Mouse (Mus musculus): ENCODE data around the gene Cep63. TPM values are rescaled to one million over a fixed set of nuclear protein-coding genes. Genes with fewer than 3 reads are reported as not detected.

The Cep63 gene
- total RNA-seq (2022), result 10 to 100 TPM; 33.8 to 46.8 (median 43.5) TPM

DNA sequence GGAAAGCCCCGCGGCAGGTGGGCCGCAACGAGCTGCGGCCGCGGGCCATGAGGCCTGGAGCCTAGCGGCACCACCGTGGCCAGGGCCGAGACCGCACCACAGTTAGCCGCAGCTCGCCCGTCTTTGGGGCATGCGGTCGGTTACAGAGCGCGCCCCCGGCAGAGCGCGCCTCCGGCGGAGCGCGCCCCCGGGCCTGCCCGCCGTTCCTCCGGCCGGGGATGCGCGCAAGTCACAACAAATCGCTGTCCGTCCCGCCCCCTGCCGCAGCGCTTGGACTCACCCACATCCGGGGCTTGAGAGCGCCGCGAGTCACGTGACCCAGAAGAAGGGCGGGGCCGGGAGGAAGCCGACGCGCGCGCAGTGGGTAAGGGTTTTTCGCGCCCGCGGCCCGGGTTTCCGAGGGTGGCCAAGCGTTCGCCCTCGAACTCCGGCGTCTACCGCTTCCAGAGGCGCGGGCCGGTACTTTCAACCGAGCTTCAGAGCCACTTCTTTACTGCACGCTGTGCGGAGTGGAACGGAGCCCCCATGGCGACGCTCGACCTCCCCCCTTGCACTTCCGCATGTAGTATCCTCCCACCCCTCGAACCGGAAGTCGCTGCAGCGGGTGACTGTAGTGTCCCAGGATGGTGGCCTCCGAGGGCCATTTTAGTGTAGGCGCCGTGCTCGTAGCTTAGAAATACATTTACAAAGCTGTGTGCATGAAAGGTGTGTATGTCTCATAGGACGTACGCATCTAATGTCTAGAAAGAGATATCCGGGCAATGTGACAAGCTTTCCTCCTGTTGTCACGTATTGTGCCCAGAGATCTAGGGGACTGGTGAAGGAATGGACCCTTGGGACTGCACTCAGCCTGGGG, at the start of gene Cep63, which contains the start of gene Anapc13:
Cep63 (minus strand) TSS at position 552 of the 856 bp plus-strand sequence.
Anapc13 (plus strand) TSS at position 314 of the 856 bp plus-strand sequence.
- peak; percentile 95 for DNase-seq

DNA sequence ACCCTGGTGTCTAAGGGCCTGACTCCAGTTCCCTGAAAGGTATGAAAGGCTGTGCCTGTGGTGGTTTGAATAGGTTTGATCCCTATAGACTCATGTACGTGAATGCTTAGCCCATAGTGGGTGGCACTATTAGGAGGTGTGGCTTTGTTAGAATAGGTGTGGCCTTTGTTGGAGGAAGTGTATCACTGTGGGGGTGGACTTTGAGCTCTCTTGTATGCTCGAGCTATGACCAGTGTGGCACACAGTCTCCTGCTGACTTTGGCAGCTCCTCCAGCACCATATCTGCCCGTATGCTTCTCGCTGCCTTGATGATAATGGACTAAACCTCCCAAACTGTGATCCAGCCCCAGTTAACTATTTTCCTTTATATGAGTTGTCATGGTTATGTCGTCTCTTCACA, 49.6 kb upstream of the Cep63 start:
- no peak for DNase-seq

DNA sequence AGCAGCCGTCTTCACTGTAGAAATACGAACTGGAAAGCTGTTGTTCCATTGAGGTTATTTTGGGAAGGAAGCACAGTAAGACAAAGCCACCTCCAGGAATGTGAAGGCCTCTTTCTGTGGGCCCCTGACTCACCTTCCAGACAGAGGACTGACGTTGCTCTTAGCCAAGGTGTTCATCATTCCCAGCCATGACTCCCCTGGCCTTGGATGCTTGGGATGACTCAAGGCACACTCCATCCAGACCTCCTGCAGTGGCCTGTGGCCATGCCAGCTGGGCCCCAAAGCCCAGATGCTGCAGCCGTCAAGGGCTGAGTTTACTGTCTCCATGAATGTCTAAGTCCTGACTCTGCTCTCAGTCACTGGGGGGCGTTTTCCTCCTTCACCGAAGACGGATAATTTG, 47.0 kb upstream of the Cep63 start:
- peak; percentile 49 for DNase-seq

DNA sequence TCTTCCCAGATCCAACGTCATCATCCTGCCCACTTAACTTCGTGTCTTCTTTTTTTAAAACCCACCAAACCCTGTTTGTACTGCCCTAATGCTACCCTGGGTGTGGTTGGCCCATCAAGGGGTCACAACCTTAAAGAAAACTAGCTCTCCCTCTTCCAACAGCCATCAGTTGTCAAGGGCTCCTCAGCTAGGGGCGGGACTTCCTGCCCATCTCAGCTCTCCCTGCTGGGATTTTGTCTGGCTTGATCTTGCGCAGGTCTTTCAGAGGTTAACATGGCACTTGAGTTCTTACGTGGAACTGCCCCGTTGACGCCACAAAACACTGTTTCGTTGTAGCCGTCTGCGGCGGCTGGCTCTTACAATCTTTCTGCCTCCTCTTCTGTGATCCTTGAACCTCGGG, 42.6 kb upstream of the Cep63 start:
- DNase-seq, result no peak

DNA sequence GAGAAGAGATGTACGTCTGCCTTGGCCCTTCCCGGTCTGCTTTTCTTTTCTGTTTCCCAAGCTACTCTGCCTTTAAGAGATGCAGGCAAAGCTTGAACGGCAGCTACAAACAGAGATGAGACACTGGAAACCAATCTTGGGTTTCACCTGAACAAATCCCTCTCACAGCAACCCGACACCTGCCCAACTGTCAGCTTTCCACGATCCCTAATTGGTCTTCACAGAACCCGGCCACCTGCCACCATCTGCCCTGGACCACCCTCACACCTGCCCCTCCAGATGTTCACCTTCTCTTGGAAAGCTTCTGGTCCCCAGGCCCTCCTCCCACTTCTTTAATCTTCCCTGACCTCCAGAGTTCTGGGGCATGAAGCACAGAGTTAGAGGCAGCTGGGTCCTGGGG, 41.8 kb upstream of the Cep63 start:
- no peak for DNase-seq

DNA sequence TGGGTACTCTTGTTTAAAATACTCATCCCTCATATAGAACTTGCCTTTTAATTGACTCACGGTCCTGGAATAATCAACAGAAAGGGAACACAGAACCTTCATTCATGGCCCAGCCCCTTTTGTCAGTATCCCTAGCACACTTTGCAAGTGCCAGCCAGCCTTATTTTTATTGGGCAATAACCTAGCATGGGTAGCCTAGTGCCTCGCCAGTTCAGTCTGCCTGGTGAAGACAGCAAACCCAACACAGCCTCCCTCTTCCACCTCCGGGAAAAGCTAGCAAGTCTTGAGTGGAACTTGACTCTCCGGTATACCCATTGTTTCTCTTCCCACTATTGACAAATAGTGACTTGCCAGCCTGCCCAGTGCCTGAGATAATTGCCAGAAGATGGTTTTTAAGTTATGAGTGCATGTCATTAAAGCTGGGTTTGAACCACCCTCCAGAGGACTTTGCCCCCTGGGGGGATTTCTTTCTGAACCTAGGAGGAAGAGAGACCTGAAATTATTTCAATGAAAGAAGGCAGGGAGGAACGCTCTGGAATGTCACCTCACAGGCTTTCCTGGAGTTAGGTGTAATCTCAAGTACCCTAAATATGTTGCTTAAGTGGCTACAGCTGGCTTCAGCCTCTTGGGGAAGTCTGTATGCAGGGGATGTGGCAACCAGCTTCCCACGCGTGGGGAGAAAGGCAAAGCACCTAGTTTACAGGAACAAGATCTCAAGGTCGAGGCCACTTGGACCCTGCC, 30.2 kb upstream of the Cep63 start:
- no peak for DNase-seq

DNA sequence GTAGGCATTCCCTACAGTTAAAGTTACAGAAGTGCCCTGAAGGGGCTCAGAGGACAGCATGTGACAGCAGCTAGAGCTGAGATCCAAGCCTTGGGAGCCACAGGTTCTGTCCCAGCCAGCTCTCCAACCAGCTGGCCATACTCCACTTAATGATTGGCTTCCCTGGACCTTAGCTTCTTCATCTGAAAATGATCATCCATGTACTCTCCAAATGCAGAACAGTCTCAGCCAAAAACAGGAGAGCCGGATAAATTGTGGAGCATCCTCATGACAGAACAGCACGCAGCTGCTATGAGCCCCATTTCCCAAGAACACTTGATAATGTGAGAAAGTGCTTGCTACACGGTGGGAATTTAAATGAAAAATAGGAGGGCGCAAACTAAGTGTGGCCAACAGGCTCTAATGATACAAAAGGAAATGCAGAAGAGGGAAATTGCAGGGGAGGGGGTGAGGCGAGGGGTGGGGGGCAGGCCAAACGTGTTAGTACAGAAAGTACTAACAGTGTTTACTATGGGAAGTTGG, 24.9 kb upstream of the Cep63 start:
- no peak for DNase-seq

DNA sequence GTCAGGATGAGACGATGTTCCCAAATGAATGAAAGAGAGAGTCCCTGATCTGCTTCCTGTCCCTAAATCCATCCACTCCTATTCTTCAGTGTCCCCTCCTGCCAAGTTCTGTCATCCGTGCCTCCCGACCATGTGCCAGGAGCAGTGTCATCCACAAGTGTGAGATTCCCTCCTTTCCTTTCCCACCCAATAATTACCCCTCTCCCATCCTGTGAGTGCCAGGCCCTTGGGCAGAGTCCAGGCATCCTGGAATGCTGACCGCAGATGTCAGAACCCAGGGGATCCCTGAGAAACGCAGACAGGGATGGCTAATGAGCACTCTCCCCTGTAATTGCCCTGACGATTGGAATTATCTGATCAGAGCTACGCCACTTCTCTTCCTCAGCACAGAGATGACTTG, 24.3 kb upstream of the Cep63 start:
- no peak for DNase-seq

DNA sequence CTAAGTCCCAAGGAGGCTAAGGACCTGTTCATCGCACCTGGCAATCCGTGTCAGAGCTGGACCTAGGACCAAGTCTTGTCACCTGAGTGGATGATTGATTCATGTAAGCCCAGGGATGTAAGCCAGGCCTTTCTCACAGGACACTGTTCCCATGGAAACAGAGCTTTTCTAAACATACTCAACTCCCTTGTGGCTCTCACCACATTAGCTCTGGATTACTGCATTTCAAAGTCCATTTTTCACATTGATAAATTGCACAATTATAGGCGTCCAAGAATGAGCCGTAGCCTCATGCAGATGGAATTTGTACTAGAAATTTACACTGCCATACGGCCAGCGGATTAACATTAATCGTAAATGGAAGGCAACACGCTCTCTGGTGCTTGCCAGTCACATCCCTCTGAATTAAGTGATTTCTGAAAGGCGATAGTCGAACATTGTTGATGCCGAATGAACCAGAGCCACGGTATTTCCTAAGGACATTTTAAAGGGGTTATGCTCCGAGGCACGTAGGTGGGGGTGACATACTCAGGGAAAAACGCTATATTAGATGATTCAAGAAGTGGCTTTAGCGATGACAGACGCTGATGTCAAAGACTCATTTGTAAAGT, 23.7 kb upstream of the Cep63 start:
- DNase-seq, result no peak

DNA sequence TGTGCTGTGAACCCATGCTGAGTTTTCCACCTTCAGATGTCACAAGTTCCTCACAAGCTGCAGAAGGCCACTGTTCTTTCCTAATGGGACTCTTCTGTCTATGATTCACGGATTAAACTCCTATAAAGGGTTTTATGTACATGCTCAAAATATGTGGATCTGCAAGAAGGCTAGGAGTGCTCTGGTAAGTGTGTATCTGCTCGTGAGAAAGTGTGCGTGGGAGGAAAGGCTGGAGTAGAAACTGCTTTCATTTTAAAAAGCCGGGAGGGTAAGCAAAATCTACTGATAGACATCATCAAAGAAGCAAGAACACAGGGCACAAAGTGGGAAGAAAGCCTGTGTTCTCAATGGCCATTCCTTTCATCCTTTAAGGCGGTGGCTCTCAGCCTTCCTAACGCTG, 20.7 kb upstream of the Cep63 start:
- DNase-seq, result no peak

DNA sequence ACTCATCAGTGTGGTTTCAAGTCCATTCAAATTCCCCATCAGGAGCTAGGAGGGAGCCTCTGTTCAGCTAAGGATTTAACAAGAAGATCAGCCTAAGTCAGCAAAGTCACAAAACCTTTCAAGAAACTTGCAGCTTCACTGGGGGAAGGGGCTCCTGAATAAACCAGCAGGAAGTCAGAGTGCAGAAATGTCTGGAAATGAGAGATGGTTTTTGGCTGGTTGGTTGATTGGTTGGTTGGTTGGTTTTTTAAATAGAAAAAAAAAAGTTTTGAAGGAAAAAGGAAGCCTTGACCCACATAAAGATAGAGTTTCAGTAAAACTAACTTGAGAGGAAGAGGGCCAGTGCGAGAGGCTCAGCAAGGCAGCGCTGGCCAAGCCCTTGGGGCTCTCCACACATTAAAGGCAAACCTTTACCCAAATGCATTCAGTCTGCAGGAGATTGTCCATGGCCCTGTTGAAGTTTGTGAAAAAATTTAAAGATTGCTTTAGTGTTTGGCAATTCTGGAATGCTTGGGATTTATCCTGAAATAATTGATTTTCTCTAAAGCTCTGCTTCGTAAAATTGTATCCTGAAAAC, 18.9 kb upstream of the Cep63 start:
- DNase-seq, result no peak

DNA sequence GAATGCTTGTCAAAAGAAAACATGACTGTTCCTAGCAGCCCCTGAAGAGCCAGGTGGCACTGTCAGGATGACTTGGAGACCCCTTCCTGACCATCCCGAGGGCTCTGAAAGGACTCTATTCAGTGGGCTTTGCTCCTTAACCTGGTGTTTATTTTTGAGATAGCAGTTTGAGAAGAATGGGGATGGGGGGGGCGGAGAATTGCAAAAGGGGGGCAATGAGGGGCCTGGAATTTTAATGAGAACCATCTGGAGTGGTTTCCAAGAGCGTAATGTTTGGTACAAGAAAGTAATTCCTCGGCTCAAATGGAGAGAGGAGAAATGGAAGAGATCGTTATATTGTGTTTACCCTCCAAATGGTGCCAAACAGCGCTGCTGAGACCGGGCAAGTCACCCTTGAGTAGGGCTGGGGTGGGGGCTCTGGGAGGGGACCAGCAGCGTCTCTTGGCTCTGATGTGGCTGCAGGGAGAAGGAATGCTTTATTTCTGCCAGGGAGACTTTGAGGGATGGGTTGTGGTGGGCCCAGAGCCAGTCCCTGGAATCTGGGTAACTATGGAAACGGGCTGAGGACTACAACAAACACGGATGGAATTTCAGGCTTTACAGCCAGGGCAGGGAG, 17.3 kb upstream of the Cep63 start:
- DNase-seq, result peak; percentile 58

DNA sequence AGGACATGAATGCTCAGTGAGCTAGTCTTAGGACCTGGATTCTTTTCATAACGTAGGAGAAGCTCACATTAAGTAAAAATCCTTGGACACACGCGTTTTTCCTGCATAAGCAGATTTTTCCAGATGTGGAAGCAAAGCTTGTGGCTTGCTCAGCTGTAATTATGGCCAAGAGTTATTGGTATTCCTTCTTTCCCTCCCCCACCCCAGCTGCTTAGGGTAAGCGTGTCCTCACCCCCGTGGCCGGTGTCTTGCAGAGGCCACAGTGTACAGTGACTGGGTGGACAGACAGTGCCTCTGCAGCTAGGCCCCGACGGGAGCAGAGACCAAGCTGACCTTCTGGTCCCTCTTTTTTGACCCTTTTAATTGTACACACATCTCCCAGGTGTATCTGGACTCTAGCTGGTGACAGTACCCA, 16.7 kb upstream of the Cep63 start:
- no peak for DNase-seq

DNA sequence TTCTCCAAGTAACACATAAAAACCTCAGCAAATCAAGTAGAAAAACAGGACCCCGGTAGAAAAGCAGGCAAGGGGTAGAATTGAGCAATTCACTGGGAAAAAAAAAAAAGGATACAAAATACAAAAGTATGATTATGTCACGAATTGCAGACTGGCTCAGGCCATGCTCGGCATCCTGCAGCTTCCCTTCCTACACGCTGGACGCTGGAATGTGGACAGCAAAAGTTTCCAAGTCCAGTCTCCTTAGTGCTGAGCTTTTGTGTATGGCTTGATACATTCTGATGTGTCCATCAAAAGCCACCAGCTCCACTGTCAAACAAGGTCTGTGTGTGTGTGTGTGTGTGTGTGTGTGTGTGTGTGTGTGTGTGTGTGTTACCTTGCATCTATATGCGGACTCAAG, 15.2 kb upstream of the Cep63 start:
- DNase-seq, result no peak

DNA sequence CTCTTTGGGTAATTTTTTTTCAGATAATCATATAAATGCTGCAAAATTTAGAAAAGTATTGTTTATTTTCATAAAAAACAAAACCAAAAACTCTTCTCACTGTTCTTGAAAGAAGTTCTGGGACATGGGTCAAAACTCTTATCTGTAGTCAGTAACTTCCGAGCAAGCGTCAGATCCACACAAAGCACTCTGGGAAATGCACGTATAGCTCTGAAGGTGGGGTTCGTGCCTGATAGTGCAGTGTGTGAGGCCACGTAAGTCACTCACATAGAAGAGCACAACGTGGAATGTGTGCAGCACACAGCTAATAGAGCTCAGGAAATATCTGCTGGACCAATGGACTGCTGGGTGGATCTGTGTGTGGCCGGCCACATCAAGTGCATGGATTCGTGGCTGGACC, 13.2 kb upstream of the Cep63 start:
- DNase-seq, result no peak

DNA sequence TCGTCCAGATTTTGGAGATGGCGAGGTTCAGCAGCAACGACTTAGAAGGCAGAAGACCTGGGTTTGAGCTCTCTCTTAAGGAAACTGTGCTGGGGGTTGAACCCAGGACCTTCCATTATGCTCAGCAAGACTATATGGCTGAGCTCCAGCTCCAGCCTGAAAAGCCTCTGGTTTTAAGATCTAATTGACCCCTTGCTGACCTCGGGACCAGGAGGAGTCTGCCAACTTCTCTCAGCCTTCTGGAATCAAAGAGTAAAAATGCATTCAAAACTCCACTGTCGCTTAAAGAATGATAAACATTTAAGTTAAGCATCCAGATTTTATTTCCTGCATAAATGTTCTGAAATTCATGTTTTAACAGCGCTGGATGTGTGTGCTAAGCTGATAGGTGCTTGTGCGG, 12.6 kb upstream of the Cep63 start:
- no peak for DNase-seq

DNA sequence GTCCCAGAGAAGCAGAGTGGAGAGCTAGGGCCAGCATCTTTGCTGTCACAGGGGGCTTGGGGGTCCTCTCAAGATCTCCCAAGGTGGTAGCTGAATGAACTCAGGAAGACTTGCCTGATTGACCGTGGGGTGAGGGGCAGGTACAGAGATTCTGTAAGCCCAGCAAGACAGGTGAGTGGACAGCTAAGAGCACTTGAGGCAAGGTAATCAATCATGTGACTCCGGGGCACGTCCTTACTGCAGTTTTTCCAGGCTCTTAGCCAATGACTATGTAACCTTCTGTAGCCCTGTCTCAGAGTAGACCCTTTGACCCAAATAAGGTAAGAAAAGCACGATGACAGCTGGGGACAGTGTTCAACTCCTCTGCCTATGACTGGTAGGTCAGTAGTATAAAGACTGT, 10.8 kb upstream of the Cep63 start:
- no peak for DNase-seq

DNA sequence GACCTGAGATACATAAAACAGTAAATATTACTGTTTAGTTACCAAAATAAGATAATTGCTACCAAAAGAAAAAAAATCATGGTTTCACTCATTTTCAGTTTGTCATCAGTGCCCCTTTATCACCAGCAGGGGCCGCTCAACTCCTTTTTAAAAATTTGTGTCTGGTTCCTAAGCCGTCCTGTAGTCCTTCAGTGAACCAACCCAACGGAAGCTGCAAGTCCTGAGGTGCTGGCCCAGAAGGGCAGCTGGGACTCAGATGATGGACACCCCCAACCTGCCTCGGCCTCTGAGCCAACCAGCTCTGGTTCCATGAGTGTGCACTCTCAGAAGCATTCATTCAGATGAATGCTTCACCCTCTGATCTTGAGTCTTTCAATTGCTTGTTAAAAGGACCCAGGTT, 10.2 kb upstream of the Cep63 start:
- peak; percentile 42 for DNase-seq

DNA sequence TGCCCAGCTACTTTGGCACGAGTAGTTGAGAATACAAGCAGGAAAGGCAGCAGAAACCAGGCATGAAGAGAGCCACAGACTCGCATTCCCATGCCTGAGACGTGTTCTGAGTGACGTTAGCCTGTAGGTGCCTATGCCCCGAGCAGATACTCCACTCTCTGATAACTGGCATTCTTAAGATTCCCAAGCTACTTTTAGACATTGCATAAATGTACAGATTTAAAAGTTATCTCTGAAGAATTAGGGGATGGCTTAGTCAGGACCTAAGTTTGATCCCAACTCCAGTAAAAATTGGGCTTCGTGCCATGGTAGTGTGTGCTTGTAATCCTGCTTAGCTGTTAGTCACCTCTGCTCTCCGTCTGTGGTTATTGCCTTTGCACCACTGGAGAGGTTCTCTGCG, 8.1 kb upstream of the Cep63 start:
- DNase-seq, result no peak

DNA sequence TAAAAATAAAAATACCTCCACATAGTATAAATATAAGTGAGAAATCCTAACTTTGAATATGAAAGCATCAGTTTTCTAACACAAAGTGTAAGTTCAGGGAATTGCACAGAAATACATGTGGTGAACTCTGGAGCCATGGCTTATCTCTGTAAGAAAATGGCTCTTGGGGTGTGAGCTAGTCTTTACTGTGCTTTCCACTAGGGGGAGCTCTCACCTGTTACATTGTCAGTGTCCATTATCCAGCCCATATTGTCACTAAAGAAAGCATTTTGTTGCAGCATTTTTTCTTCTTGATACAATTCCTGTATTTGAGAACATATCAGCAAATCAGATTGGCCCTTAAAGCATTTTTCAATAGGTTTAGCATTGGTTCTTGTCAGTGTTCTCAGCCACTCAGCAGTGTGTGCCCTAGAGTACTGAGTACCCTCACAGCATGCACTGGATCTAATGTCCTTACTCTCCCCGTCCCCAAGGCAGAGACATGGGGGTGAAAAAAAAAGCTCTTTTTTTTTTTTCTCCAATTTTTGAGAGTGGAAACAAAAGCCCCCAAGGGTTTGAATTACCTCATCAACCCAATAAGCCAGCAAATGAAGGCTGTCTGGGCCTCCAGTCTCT, 6.7 kb upstream of the Cep63 start:
- no peak for DNase-seq

DNA sequence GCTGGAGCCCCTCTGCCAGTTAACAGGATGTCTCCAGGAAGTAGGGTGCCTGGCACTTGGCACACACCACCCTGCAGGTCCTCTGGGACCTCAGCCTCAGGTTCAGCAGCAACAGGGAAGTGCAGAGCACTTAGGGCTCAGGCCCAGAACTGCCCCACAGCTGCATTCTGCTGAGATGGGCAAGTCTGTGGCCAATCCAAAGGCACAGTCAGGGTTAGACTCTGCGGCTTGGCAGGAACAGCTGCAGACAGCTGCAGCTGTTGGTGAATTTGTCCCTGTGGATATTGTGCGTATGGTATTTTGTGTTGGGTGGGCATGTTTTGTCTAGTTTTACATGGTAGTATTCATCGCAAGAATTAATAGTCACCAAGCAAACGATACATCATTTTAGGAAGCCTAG, 5.8 kb upstream of the Cep63 start:
- no peak for DNase-seq

DNA sequence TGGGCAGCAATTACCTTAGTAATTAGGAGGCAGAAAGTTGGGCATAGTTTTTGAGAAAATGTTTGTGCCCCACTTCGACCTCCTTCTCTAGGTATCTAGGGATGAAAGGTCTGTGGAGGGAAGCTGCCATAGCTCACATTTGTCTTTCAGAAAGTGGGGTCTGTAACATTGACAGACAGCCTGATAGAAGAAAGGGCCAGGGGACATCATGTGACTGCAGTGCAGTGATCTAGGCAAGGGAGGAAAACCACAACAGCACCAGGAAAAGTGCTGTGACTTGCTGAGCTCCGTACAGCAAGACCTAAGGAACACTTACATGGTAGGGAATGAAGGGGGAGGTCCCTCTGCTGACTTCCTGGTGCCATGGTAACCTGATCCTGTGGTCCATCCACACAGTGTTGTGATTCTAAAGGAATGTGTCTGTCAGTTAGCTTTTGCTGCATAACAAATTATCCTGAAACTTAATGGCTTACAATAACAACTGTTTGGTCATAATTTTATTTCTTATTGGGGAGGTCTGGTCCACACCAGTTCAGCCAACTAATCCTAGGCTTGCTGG, 5.3 kb upstream of the Cep63 start:
- no peak for DNase-seq

Data from adrenal gland, adult 8-10 months (tissue).